Mouse (Mus musculus) forebrain, postnatal 0 days (tissue): Measurements from ENCODE around the gene Gas2l1. TPM values are rescaled to one million over a fixed set of nuclear protein-coding genes. Genes with fewer than 3 reads are reported as not detected.

Experiments used
- ATAC-seq: fragments of 200-750 bp; cut with Nextera tagmentation; 2 replicates; pipeline ENCODE4 v1.8.0; 2017; ENCODE audit warnings: mild to moderate bottlenecking, moderate library complexity
- DNase-seq: peaks from one replicate; pipeline ENCODE4 v3.0.0-alpha.2; 2015
- H3K27ac ChIP-seq: fragments of 300-500 bp; sonication (generic); 2 replicates; pipeline ENCODE4 v1.5.1; 2014; ENCODE audit warnings: low read depth, mild to moderate bottlenecking, antibody characterized with exemption, low read length, moderate library complexity, mixed read lengths
- H3K27me3 ChIP-seq: fragments of 300-500 bp; sonication (generic); 2 replicates; pipeline ENCODE4 v1.6.1; 2014; ENCODE audit warnings: mild to moderate bottlenecking, low read length, mixed read lengths; ENCODE audit not compliant: insufficient read depth
- H3K36me3 ChIP-seq: fragments of 300-500 bp; sonication (generic); 2 replicates; pipeline ENCODE4 v1.6.1; 2014; ENCODE audit warnings: mild to moderate bottlenecking, moderate library complexity; ENCODE audit not compliant: insufficient read depth
- H3K4me1 ChIP-seq: fragments of 300-500 bp; sonication (generic); 2 replicates; pipeline ENCODE4 v1.6.1; 2014; ENCODE audit warnings: antibody characterized with exemption; ENCODE audit not compliant: insufficient read depth
- H3K4me2 ChIP-seq: fragments of 300-500 bp; sonication (generic); 2 replicates; pipeline ENCODE4 v1.6.1; 2014; ENCODE audit warnings: low read depth, mild to moderate bottlenecking, moderate library complexity
- H3K4me3 ChIP-seq: fragments of 300-500 bp; sonication (generic); 2 replicates; pipeline ENCODE4 v1.5.1; 2014; ENCODE audit warnings: low read depth, low read length, mixed read lengths
- H3K9ac ChIP-seq: fragments of 300-500 bp; sonication (generic); 2 replicates; pipeline ENCODE4 v1.6.1; 2014; ENCODE audit warnings: mild to moderate bottlenecking
- H3K9me3 ChIP-seq: fragments of 300-500 bp; sonication (generic); 2 replicates; pipeline ENCODE4 v1.6.1; 2016; ENCODE audit warnings: low read length
- CTCF ChIP-seq: sonication (generic); IDR thresholded peaks from 2 replicates; pipeline ENCODE4 v1.5.1; 2016; ENCODE audit warnings: antibody characterized with exemption, control low read depth, low read depth
- WGBS: fragments of 180-500 bp; shearing (Covaris S2); extraction: QIAGEN DNeasy Blood & Tissue Kit; methylation state at CpG from one replicate; pipeline ENCODE4 v1.1.7; 2014; 5-methylcytosine and 5-hydroxymethylcytosine counted together
- polyA plus RNA-seq: library from polyadenylated mRNA; unstranded; fragments of >200 nt; fragmentation: Nextera tagmentation; extraction: Ambion mirVana; gene quantifications from 2 replicates; pipeline ENCODE4 v1.2.1, GENCODE M21; 2015
- total RNA-seq: library from RNA; depleted of rRNA; stranded (reverse); fragments of >200 nt; gene quantifications from 2 replicates; pipeline ENCODE4 v1.2.3, GENCODE M21; 2014

The Gas2l1 gene
- total and polyA plus RNA-seq, 2 experiments from 2014 or later = 23.3 to 25.9 TPM

- peak; percentile 92 for TF ChIP-seq CTCF
- 7% methylated on average over 27 of the region's 27 CpGs for WGBS
- Histone ChIP-seq H3K36me3 (peaks cover 8% of the 10 kb centered on the region; the same call in 1 of the 2 replicates), H3K27me3 (peaks cover 50% of the 10 kb centered on the region), H3K4me1 (peaks cover 32% of the 10 kb centered on the region), H3K9ac (no peak overlapping the region), H3K4me2 (0 out of 2 replicates have a peak overlapping the region, but pooled peaks have one; percentile 15), H3K27ac (no peak overlapping the region), H3K4me3 (no peak overlapping the region), H3K9me3 (no peaks in the 10 kb centered on the region)
- peak; percentile 30 for ATAC-seq
- peak; percentile 78 for DNase-seq
These were observed 5.4 kb downstream of the Gas2l1 start for GRCm38 (mm10) chr11:5059704-5060156.

- DNase-seq (no peak), ATAC-seq (no peak)
- Histone ChIP-seq H3K9me3 (no peaks in the 10 kb centered on the region), H3K9ac (no peak overlapping the region), H3K4me2 (no peak overlapping the region), H3K27me3 (peaks cover 50% of the 10 kb centered on the region), H3K4me1 (peaks cover 27% of the 10 kb centered on the region), H3K27ac (no peak overlapping the region), H3K4me3 (no peak overlapping the region), H3K36me3 (peaks cover 8% of the 10 kb centered on the region; the same call in 1 of the 2 replicates)
- TF ChIP-seq CTCF = no peak
- 31% methylated on average over 14 of the region's 14 CpGs for WGBS
These were observed 5.9 kb downstream of the Gas2l1 start for GRCm38 (mm10) chr11:5059230-5059629.

- no peak overlapping the region for H3K27ac ChIP-seq
- DNase-seq (no peak), ATAC-seq (no peak)
- H3K9ac ChIP-seq = no peak overlapping the region
- peaks cover 50% of the 10 kb centered on the region for H3K27me3 ChIP-seq
- peak overlapping the region; percentile 87; the same call in 1 of the 2 replicates for H3K4me2 ChIP-seq
- peaks cover 23% of the 10 kb centered on the region for H3K4me1 ChIP-seq
- H3K36me3 ChIP-seq = peaks cover 8% of the 10 kb centered on the region; the same call in 1 of the 2 replicates
- TF ChIP-seq CTCF = no peak
- 26% methylated on average over 9 of the region's 9 CpGs for WGBS
- no peak overlapping the region for H3K4me3 ChIP-seq
- no peaks in the 10 kb centered on the region for H3K9me3 ChIP-seq
These were observed 6.3 kb downstream of the Gas2l1 start for GRCm38 (mm10) chr11:5058783-5059182.

GRCm38 (mm10) chr11:5057856-5058641, 7.1 kb downstream of the Gas2l1 start, which contains the start of gene Rasl10a:
Rasl10a (plus strand) TSS chr11:5058128.
- DNase-seq (peak; percentile 45), ATAC-seq (peak; percentile 7; the same call in 1 of the 2 replicates)
- 3% methylated on average over 76 of the region's 77 CpGs for WGBS
- Histone ChIP-seq H3K4me3 (peak within 1 kb of the TSS; percentile 47), H3K27me3 (peaks cover 50% of the 10 kb centered on the region), H3K36me3 (peaks cover 8% of the 10 kb centered on the region; the same call in 1 of the 2 replicates), H3K9ac (peak within 1 kb of the TSS; percentile 60), H3K9me3 (no peaks in the 10 kb centered on the region), H3K4me1 (peaks cover 23% of the 10 kb centered on the region), H3K4me2 (peak within 1 kb of the TSS; percentile 87), H3K27ac (no peak within 1 kb of the TSS)
- TF ChIP-seq CTCF = no peak

- Histone ChIP-seq H3K4me3 (peak overlapping the region; percentile 47), H3K9me3 (no peaks in the 10 kb centered on the region), H3K4me2 (peak overlapping the region; percentile 87), H3K27ac (no peak overlapping the region), H3K36me3 (peaks cover 8% of the 10 kb centered on the region; the same call in 1 of the 2 replicates), H3K27me3 (peaks cover 48% of the 10 kb centered on the region), H3K9ac (peak overlapping the region; percentile 60; the same call in 1 of the 2 replicates), H3K4me1 (peaks cover 23% of the 10 kb centered on the region)
- WGBS = 18% methylated on average over 8 of the region's 8 CpGs
- ATAC-seq = no peak
- no peak for TF ChIP-seq CTCF
- DNase-seq = no peak
These were observed 7.6 kb downstream of the Gas2l1 start for GRCm38 (mm10) chr11:5057541-5057855.

- TF ChIP-seq CTCF = no peak
- H3K36me3 ChIP-seq = peaks cover 8% of the 10 kb centered on the region; the same call in 1 of the 2 replicates
- no peak for ATAC-seq
- H3K9ac ChIP-seq = no peak overlapping the region
- WGBS = 51% methylated on average over 8 of the region's 8 CpGs
- no peaks in the 10 kb centered on the region for H3K9me3 ChIP-seq
- peaks cover 19% of the 10 kb centered on the region for H3K4me1 ChIP-seq
- no peak overlapping the region for H3K4me3 ChIP-seq
- H3K27me3 ChIP-seq = peaks cover 44% of the 10 kb centered on the region
- DNase-seq = no peak
- no peak overlapping the region for H3K27ac ChIP-seq
- H3K4me2 ChIP-seq = no peak overlapping the region
These were observed 8.1 kb downstream of the Gas2l1 start for GRCm38 (mm10) chr11:5057064-5057463.
